20 mouse cellular contexts compared by ENCODE assay signal in the genomic region with DNA sequence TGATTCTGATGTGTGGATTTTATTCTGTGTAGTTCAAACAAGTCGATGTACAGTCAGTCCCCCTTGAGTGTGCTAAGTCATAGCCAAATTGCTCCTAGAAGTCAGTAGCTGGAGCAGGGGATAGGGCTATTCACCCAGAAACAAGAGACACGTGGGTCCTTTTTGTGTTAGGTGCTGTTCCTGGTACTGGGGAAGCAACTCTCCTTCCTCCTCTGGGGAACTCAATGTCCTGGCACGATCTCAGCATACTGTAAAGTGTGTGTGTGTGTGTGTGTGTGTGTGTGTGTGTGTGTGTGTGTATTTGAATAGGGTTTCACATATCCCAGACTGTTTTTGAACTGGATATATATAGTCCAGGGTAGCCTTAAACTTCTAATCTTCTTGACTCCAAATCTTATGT.
"Had no signal": no experiment of that assay in that cellular context is flagged by ENCODE, and none has a peak within 500 bp of the region (broad histone marks: within the 10 kb centered on the region; RNA-seq: fewer than 3 reads in every experiment).

No protein-coding gene starts in this region.

- H3K9ac ChIP-seq: kidney, embryonic 15.5 days; liver, embryonic 14.5 days; midbrain, embryonic 13.5 days; neural tube, embryonic 13.5 days; stomach, embryonic 15.5 days had no signal

- ATAC-seq: midbrain, embryonic 13.5 days; midbrain, embryonic 16.5 days had no signal

- H3K4me1 ChIP-seq: neural tube, embryonic 13.5 days had no signal

- H3K27me3 ChIP-seq: neural tube, embryonic 13.5 days; stomach, embryonic 15.5 days had no signal

- H3K36me3 ChIP-seq: kidney, embryonic 15.5 days; midbrain, embryonic 10.5 days; midbrain, embryonic 13.5 days; neural tube, embryonic 13.5 days; stomach, embryonic 15.5 days had no signal

- H3K27ac ChIP-seq: kidney, embryonic 15.5 days; left cerebral cortex, adult 2 months; liver, embryonic 14.5 days; midbrain, embryonic 10.5 days; midbrain, embryonic 13.5 days; neural tube, embryonic 13.5 days; stomach, embryonic 15.5 days had no signal

- H3K4me3 ChIP-seq: kidney, embryonic 15.5 days; left cerebral cortex, adult 2 months; megakaryocyte, embryonic 14.5 days; midbrain, embryonic 10.5 days; midbrain, embryonic 13.5 days; myocyte; neural tube, embryonic 13.5 days; stomach, embryonic 15.5 days had no signal

- H3K4me2 ChIP-seq: kidney, embryonic 15.5 days; midbrain, embryonic 13.5 days; neural tube, embryonic 13.5 days; stomach, embryonic 15.5 days had no signal

- DNase-seq: kidney, adult 11 months; kidney, adult 8-10 months; kidney, postnatal 10 days; layer of hippocampus, postnatal 36 days; retina, postnatal 1 day; right cerebral cortex, postnatal 25 days; spleen, adult 18-20 months; thymus, adult 2 months; thymus, postnatal 14 days; thymus, postnatal 4 days had no signal

- H3K9me3 ChIP-seq: kidney, embryonic 15.5 days; megakaryocyte, embryonic 14.5 days; midbrain, embryonic 10.5 days; midbrain, embryonic 13.5 days; neural tube, embryonic 13.5 days; stomach, embryonic 15.5 days had no signal
